Mouse (Mus musculus) limb, embryonic 14.5 days (tissue): ENCODE results near the gene Frmd7. TPM values are rescaled to one million over a fixed set of nuclear protein-coding genes. Genes with fewer than 3 reads are reported as not detected.

ENCODE experiments used
- ATAC-seq: fragments of 200-750 bp; cut with Nextera tagmentation; 2 replicates; pipeline ENCODE4 v1.8.0; 2017; ENCODE audit warnings: low read depth, moderate number of reproducible peaks, moderate TSS enrichment; ENCODE audit not compliant: low FRiP score
- DNase-seq: peaks from one replicate; pipeline ENCODE4 v3.0.0-alpha.2; 2015; ENCODE audit warnings: low spot score
- H3K27ac ChIP-seq: fragments of 300-500 bp; sonication (generic); replicated peaks from 2 replicates; pipeline ENCODE4 v1.5.1; 2014; ENCODE audit warnings: low read depth, mild to moderate bottlenecking, low read length, moderate library complexity, mixed read lengths
- H3K27me3 ChIP-seq: fragments of 300-500 bp; sonication (generic); 2 replicates; pipeline ENCODE4 v1.6.1; 2014; ENCODE audit warnings: low read length, mixed read lengths; ENCODE audit not compliant: control insufficient read depth, insufficient read depth
- H3K36me3 ChIP-seq: fragments of 300-500 bp; sonication (generic); 2 replicates; pipeline ENCODE4 v1.6.1; 2014; ENCODE audit warnings: mild to moderate bottlenecking, low read length, moderate library complexity, mixed read lengths; ENCODE audit not compliant: control insufficient read depth, insufficient read depth
- H3K4me1 ChIP-seq: fragments of 300-500 bp; sonication (generic); 2 replicates; pipeline ENCODE4 v1.6.1; 2014; ENCODE audit warnings: antibody characterized with exemption, low read length, mixed read lengths; ENCODE audit not compliant: control insufficient read depth, insufficient read depth
- H3K4me2 ChIP-seq: fragments of 300-500 bp; sonication (generic); replicated peaks from 2 replicates; pipeline ENCODE4 v1.6.1; 2014; ENCODE audit warnings: low read depth, mild to moderate bottlenecking, low read length, moderate library complexity; ENCODE audit not compliant: severe bottlenecking
- H3K4me3 ChIP-seq: fragments of 300-500 bp; sonication (generic); replicated peaks from 2 replicates; pipeline ENCODE4 v1.5.1; 2014; ENCODE audit warnings: low read length
- H3K9ac ChIP-seq: fragments of 300-500 bp; sonication (generic); 2 replicates; pipeline ENCODE4 v1.6.1; 2014; ENCODE audit warnings: mild to moderate bottlenecking, low read depth, low read length, moderate library complexity; ENCODE audit not compliant: severe bottlenecking
- H3K9me3 ChIP-seq: fragments of 300-500 bp; sonication (generic); 2 replicates; pipeline ENCODE4 v1.6.1; 2016; ENCODE audit warnings: low read length; ENCODE audit not compliant: control insufficient read depth
- POLR2A ChIP-seq: fragments of 200-500 bp; IDR thresholded peaks from 2 replicates; pipeline ENCODE4 v1.8.0; 2012; ENCODE audit warnings: inconsistent platforms, mild to moderate bottlenecking, moderate library complexity, borderline replicate concordance; ENCODE audit not compliant: insufficient read depth, insufficient read length; ENCODE audit errors: extremely low read depth
- WGBS: fragments of 180-500 bp; shearing (Covaris S2); extraction: QIAGEN DNeasy Blood & Tissue Kit; methylation state at CpG from one replicate; pipeline ENCODE4 v1.1.7; 2014; 5-methylcytosine and 5-hydroxymethylcytosine counted together
- polyA plus RNA-seq, 2 experiments: library from polyadenylated mRNA; depleted of rRNA in 1 of 2; stranded (reverse) in 1 of 2; unstranded in 1 of 2; fragments of >200 nt; fragmentation: Nextera tagmentation in 1 of 2; extraction: Ambion mirVana in 1 of 2; gene quantifications; 2 replicates each; pipeline versions ENCODE4 v1.2.1 to v1.2.3; 2012 to 2014

Gene Frmd7
- 0.38 and 0.55 TPM in 2 replicates for polyA plus RNA-seq (2012; rRNA removed)
- polyA plus RNA-seq (2014; fragmentation: Nextera tagmentation; extraction: Ambion mirVana), result 0.10 and 0.11 TPM in 2 replicates

GRCm38 (mm10) chrX:50942610-50943009, at the start of gene Frmd7:
Gene Frmd7, minus strand, starts transcription at chrX:50942710.
- DNase-seq (no peak), ATAC-seq (no peak)
- no peak for TF ChIP-seq POLR2A
- Histone ChIP-seq H3K4me3 (no peak within 1 kb of the TSS), H3K27ac (no peak within 1 kb of the TSS), H3K27me3 (no peaks in the 10 kb centered on the region), H3K9me3 (no peaks in the 10 kb centered on the region), H3K36me3 (no peaks in the 10 kb centered on the region), H3K4me2 (no peak within 1 kb of the TSS), H3K4me1 (no peaks in the 10 kb centered on the region), H3K9ac (no peak within 1 kb of the TSS)
- WGBS, result 74% methylated on average over 14 of the region's 14 CpGs

- Histone ChIP-seq H3K4me1 (no peaks in the 10 kb centered on the region), H3K9me3 (no peaks in the 10 kb centered on the region), H3K36me3 (no peaks in the 10 kb centered on the region), H3K27me3 (no peaks in the 10 kb centered on the region), H3K4me2 (no peak overlapping the region), H3K9ac (no peak overlapping the region), H3K4me3 (no peak overlapping the region), H3K27ac (no peak overlapping the region)
- DNase-seq (no peak), ATAC-seq (no peak)
- WGBS, result 90% methylated on average over 5 of the region's 5 CpGs
- no peak for TF ChIP-seq POLR2A
Observed at GRCm38 (mm10) chrX:50991324-50991723, 48.8 kb upstream of the Frmd7 start.

DNA sequence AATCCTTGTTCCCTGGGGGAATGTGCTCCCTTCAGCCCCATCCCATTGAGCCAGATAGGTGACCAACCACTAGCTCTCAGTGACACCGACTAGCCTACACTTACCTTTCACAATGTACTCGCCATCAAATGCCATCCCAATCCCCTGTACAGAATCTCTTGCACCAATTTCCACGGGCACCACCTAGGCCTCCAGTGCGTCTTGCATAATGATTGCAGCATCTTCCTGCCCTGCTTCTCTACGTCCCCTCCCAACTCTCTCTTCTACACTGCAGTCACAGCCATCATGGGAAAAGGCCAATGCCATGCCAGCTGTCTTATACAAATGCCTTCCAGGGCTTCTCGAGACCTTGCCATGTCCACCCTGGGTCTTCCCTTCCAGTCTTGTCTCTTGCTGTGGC, 47.4 kb upstream of the Frmd7 start:
- Histone ChIP-seq H3K27ac (no peak overlapping the region), H3K9ac (no peak overlapping the region), H3K27me3 (no peaks in the 10 kb centered on the region), H3K4me2 (no peak overlapping the region), H3K4me3 (no peak overlapping the region), H3K4me1 (no peaks in the 10 kb centered on the region), H3K36me3 (no peaks in the 10 kb centered on the region), H3K9me3 (no peaks in the 10 kb centered on the region)
- WGBS, result 81% methylated on average over 6 of the region's 6 CpGs
- no peak for DNase-seq
- no peak for TF ChIP-seq POLR2A
- no peak for ATAC-seq

DNA sequence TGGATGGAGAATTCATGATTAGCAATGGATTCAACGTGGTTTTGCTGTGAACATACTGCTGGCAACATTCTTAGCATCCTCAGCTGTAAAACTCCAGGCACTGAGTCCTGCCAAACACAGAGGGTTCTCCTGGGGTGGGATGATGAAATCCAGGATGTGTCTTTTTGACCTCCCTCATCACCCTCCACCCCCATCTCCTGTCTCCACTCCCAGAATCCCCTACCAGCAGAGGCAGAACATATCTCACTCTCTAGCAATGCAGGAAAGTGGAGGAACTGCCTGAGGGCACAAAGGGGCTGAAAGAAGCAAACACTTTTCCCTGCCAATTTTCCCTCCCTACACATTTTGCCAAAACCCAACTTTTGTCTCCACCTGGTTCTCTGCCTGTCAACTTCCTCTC, 46.1 kb upstream of the Frmd7 start:
- 52% methylated on average over 1 of the region's 1 CpGs for WGBS
- no peak for DNase-seq
- no peak overlapping the region for H3K4me3 ChIP-seq
- no peaks in the 10 kb centered on the region for H3K27me3 ChIP-seq
- ATAC-seq, result no peak
- no peaks in the 10 kb centered on the region for H3K4me1 ChIP-seq
- no peaks in the 10 kb centered on the region for H3K36me3 ChIP-seq
- H3K4me2 ChIP-seq, result no peak overlapping the region
- H3K9ac ChIP-seq, result no peak overlapping the region
- TF ChIP-seq POLR2A, result no peak
- H3K27ac ChIP-seq, result no peak overlapping the region
- H3K9me3 ChIP-seq, result no peaks in the 10 kb centered on the region

GRCm38 (mm10) chrX:50978428-50978827, 35.9 kb upstream of the Frmd7 start:
- Histone ChIP-seq H3K4me3 (no peak overlapping the region), H3K9me3 (no peaks in the 10 kb centered on the region), H3K9ac (no peak overlapping the region), H3K4me1 (no peaks in the 10 kb centered on the region), H3K4me2 (no peak overlapping the region), H3K27me3 (no peaks in the 10 kb centered on the region), H3K36me3 (no peaks in the 10 kb centered on the region), H3K27ac (no peak overlapping the region)
- TF ChIP-seq POLR2A, result no peak
- DNase-seq, result no peak
- WGBS, result 86% methylated on average over 2 of the region's 2 CpGs
- ATAC-seq, result no peak

GRCm38 (mm10) chrX:50972145-50972544, 29.6 kb upstream of the Frmd7 start:
- ATAC-seq, result no peak
- no peak for TF ChIP-seq POLR2A
- DNase-seq, result no peak
- Histone ChIP-seq H3K9ac (no peak overlapping the region), H3K4me2 (no peak overlapping the region), H3K27ac (no peak overlapping the region), H3K4me3 (no peak overlapping the region), H3K27me3 (no peaks in the 10 kb centered on the region), H3K4me1 (no peaks in the 10 kb centered on the region), H3K36me3 (no peaks in the 10 kb centered on the region), H3K9me3 (no peaks in the 10 kb centered on the region)
- WGBS, result 76% methylated on average over 4 of the region's 4 CpGs
